Mouse (Mus musculus) adrenal gland, adult 2 months (tissue): ENCODE results near the gene Cbr2. TPM values are rescaled to one million over a fixed set of nuclear protein-coding genes. Genes with fewer than 3 reads are reported as not detected.

Experiments used
- polyA plus RNA-seq: library from polyadenylated mRNA; depleted of rRNA; stranded (reverse); fragments of >200 nt; gene quantifications from 2 replicates; pipeline ENCODE4 v1.2.3, GENCODE M21; 2012; rRNA removed
- total RNA-seq, 2 experiments: library from RNA; stranded (reverse); gene quantifications; 2 replicates each; pipeline ENCODE4 v1.2.3; 2021

Cbr2 gene
- total and polyA plus RNA-seq, 3 experiments = 8.3 to 52.6 (median 10.6) TPM

Other genes starting within 250 kb of the Cbr2 start
- gene Mrpl12, start 247.5 kb downstream of the Cbr2 start, total RNA-seq = 100 to 1,000 TPM; 107 to 146 TPM
- 163 and 185 TPM in 2 replicates for gene Mrpl12, start 247.5 kb downstream of the Cbr2 start, polyA plus RNA-seq
- 100 to 1,000 TPM; 103 to 116 TPM for gene Slc25a10, start 240.3 kb downstream of the Cbr2 start, total RNA-seq
- gene Slc25a10, start 240.3 kb downstream of the Cbr2 start, polyA plus RNA-seq = 400 and 531 TPM in 2 replicates
- 1 to 10 TPM; 1.5 to 1.7 TPM for gene Gcgr, start 201.4 kb downstream of the Cbr2 start, total RNA-seq
- gene Gcgr, start 201.4 kb downstream of the Cbr2 start, polyA plus RNA-seq = 2.1 and 2.5 TPM in 2 replicates
- gene Mcrip1, start 182.4 kb downstream of the Cbr2 start, total RNA-seq = 10 to 100 TPM; 56.9 to 65.8 TPM
- gene Mcrip1, start 182.4 kb downstream of the Cbr2 start, polyA plus RNA-seq = 136 and 157 TPM in 2 replicates
- under 1 TPM; 0.40 to 0.79 TPM for gene Ppp1r27, start 181.0 kb downstream of the Cbr2 start, total RNA-seq
- gene Ppp1r27, start 181.0 kb downstream of the Cbr2 start, polyA plus RNA-seq = 0.83 and 1.2 TPM in 2 replicates
- gene P4hb, start 158.9 kb downstream of the Cbr2 start, total RNA-seq = 100 to 1,000 TPM; 462 to 524 TPM
- 108 and 126 TPM in 2 replicates for gene P4hb, start 158.9 kb downstream of the Cbr2 start, polyA plus RNA-seq
- 100 to 1,000 TPM; 355 to 386 TPM for gene Arhgdia, start 150.5 kb downstream of the Cbr2 start, total RNA-seq
- gene Arhgdia, start 150.5 kb downstream of the Cbr2 start, polyA plus RNA-seq = 712 and 786 TPM in 2 replicates
- 10 to 100 TPM; 85.5 to 97.9 TPM for gene Alyref, start 133.7 kb downstream of the Cbr2 start, total RNA-seq
- 10.3 and 12.6 TPM in 2 replicates for gene Alyref, start 133.7 kb downstream of the Cbr2 start, polyA plus RNA-seq
- gene Anapc11, start 133.7 kb downstream of the Cbr2 start, total RNA-seq = 10 to 100 TPM; 82.8 to 85.9 TPM
- gene Anapc11, start 133.7 kb downstream of the Cbr2 start, polyA plus RNA-seq = 183 and 187 TPM in 2 replicates
- gene Npb, start 123.6 kb downstream of the Cbr2 start, total RNA-seq = under 1 TPM; 0.61 to 0.62 TPM
- gene Npb, start 123.6 kb downstream of the Cbr2 start, polyA plus RNA-seq = 1.6 and 2.3 TPM in 2 replicates
- gene Pcyt2, start 114.2 kb downstream of the Cbr2 start, total RNA-seq = 100 to 1,000 TPM; 201 to 344 TPM
- 460 and 610 TPM in 2 replicates for gene Pcyt2, start 114.2 kb downstream of the Cbr2 start, polyA plus RNA-seq
- gene Sirt7, start 106.9 kb downstream of the Cbr2 start, total RNA-seq = 10 to 100 TPM; 54.2 to 69.5 TPM
- gene Sirt7, start 106.9 kb downstream of the Cbr2 start, polyA plus RNA-seq = 109 and 128 TPM in 2 replicates
- 10 to 100 TPM; 48.1 to 60.7 TPM for gene Mafg, start 98.5 kb downstream of the Cbr2 start, total RNA-seq
- gene Mafg, start 98.5 kb downstream of the Cbr2 start, polyA plus RNA-seq = 54.3 and 66.9 TPM in 2 replicates
- gene Pycr1, start 88.3 kb downstream of the Cbr2 start, total RNA-seq = 1 to 10 TPM; 1.0 to 1.9 TPM
- gene Pycr1, start 88.3 kb downstream of the Cbr2 start, polyA plus RNA-seq = 3.5 and 3.6 TPM in 2 replicates
- 1 to 10 TPM in 1 of 2 experiments, not detected in 1; 1.0 TPM for gene Myadml2, start 84.0 kb downstream of the Cbr2 start, total RNA-seq
- gene Myadml2, start 84.0 kb downstream of the Cbr2 start, polyA plus RNA-seq = 0.11 and 0.59 TPM in 2 replicates
- 1 to 10 TPM; 2.8 to 8.1 TPM for gene Notum, start 70.9 kb downstream of the Cbr2 start, total RNA-seq
- gene Notum, start 70.9 kb downstream of the Cbr2 start, polyA plus RNA-seq = 7.4 and 9.3 TPM in 2 replicates
- 10 to 100 TPM; 74.9 to 84.1 TPM for gene Aspscr1, start 59.1 kb downstream of the Cbr2 start, total RNA-seq
- gene Aspscr1, start 59.1 kb downstream of the Cbr2 start, polyA plus RNA-seq = 124 and 125 TPM in 2 replicates
- 10 to 100 TPM; 54.0 to 63.5 TPM for gene Cenpx, start 18.4 kb downstream of the Cbr2 start, total RNA-seq
- 86.0 and 90.2 TPM in 2 replicates for gene Cenpx, start 18.4 kb downstream of the Cbr2 start, polyA plus RNA-seq
- 10 to 100 TPM; 21.9 to 25.3 TPM for gene Lrrc45, start 18.2 kb downstream of the Cbr2 start, total RNA-seq
- gene Lrrc45, start 18.2 kb downstream of the Cbr2 start, polyA plus RNA-seq = 34.2 and 40.1 TPM in 2 replicates
- gene Rac3, start 10.6 kb downstream of the Cbr2 start, total RNA-seq = 10 to 100 TPM; 13.7 to 15.9 TPM
- gene Rac3, start 10.6 kb downstream of the Cbr2 start, polyA plus RNA-seq = 21.1 and 25.6 TPM in 2 replicates
- gene Dcxr, start 4.8 kb downstream of the Cbr2 start, total RNA-seq = 100 to 1,000 TPM in 1 of 2 experiments, 10 to 100 TPM in 1; 41.4 to 122 TPM
- gene Dcxr, start 4.8 kb downstream of the Cbr2 start, polyA plus RNA-seq = 136 and 150 TPM in 2 replicates
- 10 to 100 TPM in 1 of 2 experiments, 1 to 10 TPM in 1; 5.5 to 12.3 TPM for gene Hmga1b, start 30.7 kb upstream of the Cbr2 start, total RNA-seq
- gene Hmga1b, start 30.7 kb upstream of the Cbr2 start, polyA plus RNA-seq = 2.8 and 6.6 TPM in 2 replicates
- 10 to 100 TPM; 18.3 to 20.9 TPM for gene Rfng, start 52.1 kb upstream of the Cbr2 start, total RNA-seq
- gene Rfng, start 52.1 kb upstream of the Cbr2 start, polyA plus RNA-seq = 91.6 and 95.4 TPM in 2 replicates
- 100 to 1,000 TPM; 113 to 141 TPM for gene Gps1, start 52.2 kb upstream of the Cbr2 start, total RNA-seq
- gene Gps1, start 52.2 kb upstream of the Cbr2 start, polyA plus RNA-seq = 161 and 178 TPM in 2 replicates
- 10 to 100 TPM; 56.0 to 62.0 TPM for gene Dus1l, start 64.3 kb upstream of the Cbr2 start, total RNA-seq
- 43.8 and 53.7 TPM in 2 replicates for gene Dus1l, start 64.3 kb upstream of the Cbr2 start, polyA plus RNA-seq
- gene Fasn, start 92.4 kb upstream of the Cbr2 start, total RNA-seq = 1,000 to 10,000 TPM in 1 of 2 experiments, 100 to 1,000 TPM in 1; 505 to 2,290 TPM
- 7,384 and 9,917 TPM in 2 replicates for gene Fasn, start 92.4 kb upstream of the Cbr2 start, polyA plus RNA-seq
- 10 to 100 TPM in 1 of 2 experiments, 1 to 10 TPM in 1; 8.4 to 20.4 TPM for gene Ccdc57, start 200.8 kb upstream of the Cbr2 start, total RNA-seq
- 2.7 and 3.5 TPM in 2 replicates for gene Ccdc57, start 200.8 kb upstream of the Cbr2 start, polyA plus RNA-seq
- gene Slc16a3, start 216.4 kb upstream of the Cbr2 start, total RNA-seq = 1 to 10 TPM; 1.2 to 1.3 TPM
- 1.4 and 2.5 TPM in 2 replicates for gene Slc16a3, start 216.4 kb upstream of the Cbr2 start, polyA plus RNA-seq